Mouse (Mus musculus) G1E (cell line): Measurements from ENCODE around the gene Col1a2.

ENCODE experiments used
- CTCF ChIP-seq: IDR thresholded peaks from 2 replicates; pipeline ENCODE4 v1.5.1; 2012; ENCODE audit warnings: low read depth, low read length, inconsistent platforms, mixed read lengths
- POLR2AphosphoS5 ChIP-seq: IDR thresholded peaks from 2 replicates; pipeline ENCODE4 v1.6.1; 2012; ENCODE audit warnings: low read depth, low read length, inconsistent platforms; ENCODE audit not compliant: insufficient replicate concordance

DNA sequence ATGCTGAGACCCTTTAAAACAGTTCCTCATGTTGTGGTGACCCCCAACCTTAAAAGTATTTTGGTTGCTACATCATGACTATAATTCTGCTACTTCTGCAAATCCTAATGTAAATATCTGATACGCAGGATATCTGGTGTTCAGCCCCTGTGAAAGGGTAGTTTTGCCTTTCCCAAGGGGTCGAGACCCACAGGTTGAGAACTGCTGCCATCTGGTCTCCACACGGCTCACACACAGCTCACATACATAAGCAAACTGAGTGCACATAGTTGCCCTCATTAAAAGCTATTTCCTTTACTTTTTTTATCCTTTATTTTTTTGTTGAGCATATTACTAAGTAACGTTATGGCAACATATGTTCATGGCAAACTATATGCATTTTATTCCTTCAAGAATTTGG is 65.8 kb downstream of the Col1a2 start:
- no peak for TF ChIP-seq CTCF
- TF ChIP-seq POLR2AphosphoS5: no peak
